Mouse (Mus musculus) right cerebral cortex, postnatal 25 days (tissue): ENCODE data around the gene Qser1.

Source experiments
- DNase-seq: peaks from one replicate; pipeline ENCODE4 v3.0.0; 2022

The Qser1 gene

DNA sequence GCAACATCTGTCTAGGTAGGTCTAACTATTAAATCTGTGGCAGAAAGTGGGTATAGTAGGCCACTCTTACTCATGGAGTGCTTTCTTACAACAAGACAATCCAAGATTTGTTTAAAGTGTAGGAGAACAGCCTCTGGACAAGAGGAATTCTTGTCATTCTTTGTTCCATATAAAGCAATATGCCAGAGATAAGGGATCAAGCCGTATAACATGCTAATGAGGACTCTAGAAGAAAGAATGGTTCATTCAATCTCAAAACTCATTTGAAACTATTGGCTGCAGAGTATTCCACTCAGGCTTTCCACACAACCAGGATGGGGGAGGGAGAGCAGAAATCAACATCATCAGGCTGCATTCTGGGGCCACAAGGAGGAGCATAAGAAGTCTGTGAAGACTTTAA, 89.2 kb downstream of the Qser1 start:
- no peak for DNase-seq

DNA sequence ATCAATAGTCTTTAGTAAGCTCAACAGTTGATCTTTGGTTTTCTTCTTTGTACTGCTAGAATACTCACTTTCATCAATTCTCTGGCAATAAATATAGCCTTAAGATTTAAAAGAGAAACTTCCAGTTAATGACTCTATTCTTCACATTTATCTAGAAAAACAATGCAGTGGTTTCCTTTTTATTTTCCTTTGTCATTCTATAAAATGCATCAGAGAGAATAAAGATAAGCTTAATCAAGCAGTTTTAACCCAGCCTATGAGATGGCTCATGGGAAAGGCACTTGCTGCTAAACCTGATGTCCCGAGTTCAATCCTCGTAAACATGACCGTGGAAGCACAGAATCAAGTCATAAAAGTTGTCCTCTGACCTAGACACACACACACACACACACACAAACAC, 94.5 kb downstream of the Qser1 start:
- DNase-seq = no peak

DNA sequence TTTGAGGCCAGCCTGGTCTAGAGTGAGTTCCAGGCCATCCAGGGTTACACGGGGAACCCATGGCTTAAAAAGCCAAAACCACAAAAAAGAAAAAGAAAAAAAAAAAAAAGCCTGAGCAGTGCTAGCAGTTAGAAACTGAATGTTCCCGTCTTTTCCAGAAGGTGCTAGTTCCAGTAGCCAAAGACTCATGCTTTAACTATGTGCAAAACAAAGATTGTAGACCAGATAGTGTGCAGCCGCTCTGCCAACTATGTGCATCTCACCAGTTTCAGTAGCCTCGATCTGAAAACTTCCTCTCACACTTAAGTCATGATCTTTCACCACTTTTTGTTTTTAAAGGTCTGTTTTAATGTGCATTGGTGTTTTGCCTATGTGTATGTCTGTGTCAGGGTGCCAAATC, 98.7 kb downstream of the Qser1 start:
- DNase-seq = no peak

DNA sequence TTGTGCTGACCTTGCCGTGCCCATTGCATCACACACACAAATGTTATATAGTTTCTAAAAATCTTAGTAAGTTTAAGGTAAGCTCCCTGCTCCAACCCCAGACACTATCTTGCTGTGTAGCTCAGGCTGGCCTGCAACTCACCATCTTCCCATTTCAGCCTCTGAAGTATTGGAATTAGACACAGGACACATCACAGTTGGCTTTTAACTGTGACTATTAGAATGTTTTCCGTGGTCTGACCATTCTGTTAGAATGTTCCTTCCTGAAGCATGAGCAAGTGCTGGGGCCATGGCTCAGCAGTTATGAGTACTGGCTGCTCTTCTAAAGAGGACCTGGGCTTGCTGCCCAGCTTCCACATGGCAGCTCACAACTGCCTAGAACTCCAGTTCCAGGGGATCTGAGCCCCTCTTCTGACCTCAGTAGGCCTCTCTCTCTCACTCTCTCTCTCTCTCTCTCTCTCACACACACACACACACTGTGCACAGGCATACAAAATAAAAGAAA, 99.3 kb downstream of the Qser1 start:
- no peak for DNase-seq

DNA sequence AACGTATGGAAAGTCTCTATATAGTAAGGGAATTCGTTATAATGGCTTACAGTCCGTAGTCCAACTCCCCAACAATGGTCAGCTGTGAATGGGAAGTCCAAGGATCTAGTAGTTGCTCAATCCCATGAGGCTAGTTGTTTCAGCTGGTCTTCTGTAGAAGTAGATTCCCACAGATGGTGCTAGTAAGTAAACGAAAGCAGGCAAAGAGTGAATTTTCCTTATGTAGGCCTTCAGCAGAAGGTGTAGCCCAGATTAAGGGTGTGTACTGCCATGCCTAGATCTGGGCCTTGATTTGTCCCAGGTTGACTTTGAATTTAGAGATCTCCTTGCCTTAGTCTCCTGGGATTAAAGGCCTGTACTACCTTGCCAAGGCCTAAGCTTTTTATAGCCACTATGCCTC, 100.3 kb downstream of the Qser1 start, which contains the start of gene Pin1rt1:
Pin1rt1 (minus strand) TSS at position 101 of the 400 bp plus-strand sequence.
- DNase-seq = no peak

DNA sequence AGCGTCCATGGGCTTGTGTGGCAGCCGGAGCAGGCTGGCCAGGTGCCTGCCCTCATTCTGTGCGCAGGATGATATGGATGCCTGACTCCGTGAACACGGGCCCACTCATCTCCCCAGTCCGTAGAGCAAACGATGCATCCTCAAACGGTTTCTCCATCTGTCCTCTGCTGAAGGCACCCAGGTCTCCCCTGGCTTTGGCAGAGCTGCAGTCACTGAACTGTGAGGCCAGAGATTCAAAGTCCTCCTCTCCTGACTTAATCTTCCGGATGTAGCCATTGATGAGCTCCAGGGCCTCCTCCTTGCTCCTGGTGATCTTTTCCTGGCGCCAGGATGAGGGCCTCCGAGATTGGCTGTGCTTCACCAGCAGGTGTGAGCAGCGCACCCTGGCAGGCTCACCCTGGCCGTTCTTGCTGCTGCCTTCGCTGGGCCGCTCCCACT, 102.3 kb downstream of the Qser1 start:
- DNase-seq = no peak

DNA sequence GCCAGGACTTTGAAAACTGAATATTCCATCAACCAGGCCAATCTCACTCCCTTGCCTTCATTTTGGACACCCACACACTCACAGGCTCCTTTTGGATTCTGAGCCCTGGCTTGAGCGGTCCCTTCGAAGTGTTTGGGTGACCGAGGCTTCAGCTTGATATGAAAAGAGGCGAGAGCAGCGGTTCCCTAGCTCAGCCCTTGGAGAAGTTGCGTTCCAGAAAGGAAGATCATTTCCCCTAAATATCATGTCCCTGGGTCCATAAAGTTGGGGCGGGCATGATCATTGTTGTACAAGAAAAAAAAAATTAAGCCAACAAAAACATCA, 104.1 kb downstream of the Qser1 start:
- no peak for DNase-seq

DNA sequence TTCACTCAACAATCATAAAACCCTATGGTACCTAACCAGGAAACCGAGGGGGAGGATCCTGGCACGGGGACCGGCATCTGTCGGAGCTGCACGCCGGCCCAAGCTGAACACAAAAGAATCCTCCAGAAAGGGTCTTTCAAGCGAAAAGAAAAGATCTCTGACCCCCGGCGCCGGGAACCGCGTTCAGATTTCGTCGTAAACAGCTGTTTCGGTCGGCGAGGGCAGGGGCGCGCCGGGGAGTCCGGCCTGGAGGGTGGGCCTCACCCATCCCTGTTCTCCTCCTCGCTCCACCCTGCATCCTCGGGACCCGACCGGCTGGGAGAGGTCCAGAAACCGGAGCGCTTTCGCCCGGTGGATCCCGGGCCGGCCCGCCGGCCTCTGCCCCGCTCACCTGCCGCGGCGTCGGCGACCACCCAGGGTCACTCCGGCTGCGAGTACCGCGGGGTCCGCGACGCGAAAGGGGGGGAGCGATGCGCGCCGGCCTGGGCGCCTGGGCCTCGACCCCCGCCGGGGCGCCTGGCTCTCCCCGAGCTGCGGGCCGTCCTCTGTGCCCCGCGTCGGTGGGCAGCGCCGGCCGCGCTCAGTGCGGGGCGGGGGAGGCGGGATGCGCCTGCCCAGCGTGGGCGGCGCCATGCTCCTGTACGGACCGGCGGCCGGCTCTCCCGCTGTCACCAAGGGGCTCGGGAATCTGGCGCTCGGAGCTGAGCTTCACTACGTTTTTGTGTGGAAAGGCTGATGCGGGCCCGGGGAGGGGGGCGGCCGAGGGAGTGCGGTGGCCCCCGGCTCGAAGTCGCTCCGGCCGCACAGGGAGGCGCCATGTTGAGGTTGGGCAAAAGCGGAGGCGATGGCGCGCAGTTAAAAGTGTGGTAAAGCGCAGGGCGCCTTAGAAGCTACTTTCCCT, 104.7 kb downstream of the Qser1 start, which contains the start of gene Tcp11l1:
Tcp11l1 (minus strand) TSS at position 585 of the 901 bp plus-strand sequence.
- DNase-seq = peak; percentile 76

DNA sequence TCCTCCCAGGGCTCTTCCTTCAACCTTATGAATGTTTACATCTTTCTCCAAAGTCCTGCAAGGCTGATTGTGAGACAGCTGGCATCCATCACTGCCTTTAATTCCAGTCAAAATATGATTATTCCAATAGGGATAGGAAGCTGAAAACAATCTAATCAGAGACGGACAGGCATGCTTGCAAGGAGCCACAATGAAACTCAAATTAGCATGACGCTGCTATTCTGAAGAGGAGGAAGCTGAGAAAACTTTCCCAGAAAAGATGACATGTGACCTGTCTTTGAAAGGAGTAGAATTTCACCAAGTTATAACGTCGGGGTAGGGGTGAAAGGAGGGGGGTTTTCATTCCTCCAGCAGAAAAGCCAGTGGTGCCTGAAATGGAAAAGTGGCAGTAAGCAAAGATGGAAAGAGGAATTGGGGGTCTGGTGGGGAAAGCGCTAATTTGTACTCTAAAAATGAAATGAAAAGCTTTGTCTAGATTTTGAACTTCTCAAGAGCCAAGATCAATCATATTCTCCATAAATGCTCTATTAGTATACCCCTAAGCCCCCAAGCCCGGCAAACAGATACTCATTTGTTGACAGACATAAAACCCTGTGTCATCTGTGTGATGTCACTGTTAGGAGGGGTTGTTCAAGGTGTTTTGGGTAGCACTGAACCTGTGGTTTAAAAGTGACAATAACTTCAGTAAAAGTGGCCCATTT, 105.7 kb downstream of the Qser1 start:
- no peak for DNase-seq

DNA sequence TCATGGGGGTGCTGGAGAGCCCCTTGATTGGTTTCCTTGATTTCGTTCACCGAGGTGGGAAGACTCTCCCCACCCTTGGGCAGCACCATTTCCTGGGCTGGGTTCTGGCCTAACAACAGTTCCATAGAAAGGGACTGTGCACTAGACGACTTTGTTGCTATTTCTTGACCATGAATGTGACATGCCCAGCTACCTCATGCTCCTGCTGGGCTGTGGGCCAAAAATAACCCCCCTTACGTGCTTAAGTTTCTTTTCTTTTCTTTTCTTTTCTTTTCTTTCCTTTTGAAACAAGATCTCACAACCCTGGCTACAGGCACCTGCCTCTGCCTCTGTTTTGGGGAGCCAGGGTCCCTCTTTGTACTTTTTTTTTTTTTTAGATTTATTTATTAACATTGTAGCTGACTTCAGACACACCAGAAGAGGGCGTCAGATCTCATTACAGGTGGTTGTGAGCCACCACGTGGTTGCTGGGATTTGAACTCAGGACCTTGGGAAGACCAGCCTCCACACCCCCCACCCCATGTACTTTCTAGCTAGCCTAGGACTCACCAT, 106.7 kb downstream of the Qser1 start:
- no peak for DNase-seq
